Mouse (Mus musculus) cerebellum, adult 9-11 months (tissue): Measurements from ENCODE around the gene Uckl1.

Experiments
- DNase-seq: peaks from one replicate; pipeline ENCODE4 v3.0.0; 2022

The Uckl1 gene

DNA sequence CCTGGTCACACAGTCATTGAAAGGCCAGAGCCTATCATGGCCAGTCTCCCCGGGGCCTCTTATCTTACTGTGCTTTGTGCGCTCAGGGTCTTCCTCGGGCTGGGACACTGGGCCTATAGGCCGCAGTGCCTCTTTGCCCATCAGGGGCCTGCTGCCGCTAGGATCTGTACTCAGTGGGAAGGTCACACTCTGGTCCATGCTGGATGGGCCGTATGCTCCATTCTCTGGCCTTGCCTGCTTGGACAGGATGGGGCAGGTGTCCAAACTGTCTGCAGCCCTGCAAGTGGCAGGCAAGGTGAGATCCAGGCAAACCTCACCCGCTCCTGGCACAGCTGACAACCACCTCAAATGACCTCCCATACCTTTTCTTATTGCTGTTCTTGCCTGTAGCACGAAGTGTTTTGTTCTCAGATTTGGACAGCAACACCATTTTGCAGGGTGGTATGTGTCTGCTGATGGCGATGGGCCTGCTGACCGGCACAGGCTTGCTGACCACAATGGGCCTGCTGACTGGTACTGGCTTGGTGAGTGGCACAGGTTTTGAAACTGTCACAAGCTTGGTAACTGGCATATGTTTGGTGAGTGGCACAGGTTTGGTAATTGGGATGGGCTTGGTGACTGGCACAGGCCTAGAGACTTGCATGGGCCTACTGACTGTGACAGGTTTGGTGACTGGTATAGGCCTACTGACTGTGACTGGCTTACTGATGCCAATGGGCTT is 4.5 kb upstream of the Uckl1 start:
- DNase-seq, result peak; percentile 59

DNA sequence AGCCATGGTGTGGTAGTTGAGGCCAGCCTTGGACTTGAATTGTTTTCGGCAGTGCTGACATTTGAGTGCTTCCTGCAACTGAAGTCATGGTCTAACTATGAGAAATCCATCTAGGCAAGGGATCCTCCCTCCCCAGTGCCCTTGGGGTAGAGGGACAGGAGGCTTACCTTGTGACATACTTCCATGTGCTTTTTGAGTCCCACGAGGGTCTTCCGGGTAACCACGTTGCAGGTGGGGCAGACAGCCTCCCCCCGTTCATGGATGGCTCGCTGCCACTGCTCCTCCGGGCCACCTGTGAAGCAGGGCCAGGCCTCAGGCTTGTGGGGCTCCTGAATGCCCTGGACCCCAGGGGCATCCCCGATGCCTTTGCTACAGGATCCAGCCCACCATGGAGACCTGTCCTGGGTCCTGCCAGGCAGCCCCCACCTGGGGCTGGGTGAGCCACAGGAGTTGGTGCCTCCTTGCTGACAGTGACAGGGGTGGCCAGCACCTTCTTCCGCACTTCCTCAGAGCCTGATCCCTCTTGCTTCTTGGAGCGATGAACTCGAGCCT is 3.6 kb upstream of the Uckl1 start:
- DNase-seq, result no peak

DNA sequence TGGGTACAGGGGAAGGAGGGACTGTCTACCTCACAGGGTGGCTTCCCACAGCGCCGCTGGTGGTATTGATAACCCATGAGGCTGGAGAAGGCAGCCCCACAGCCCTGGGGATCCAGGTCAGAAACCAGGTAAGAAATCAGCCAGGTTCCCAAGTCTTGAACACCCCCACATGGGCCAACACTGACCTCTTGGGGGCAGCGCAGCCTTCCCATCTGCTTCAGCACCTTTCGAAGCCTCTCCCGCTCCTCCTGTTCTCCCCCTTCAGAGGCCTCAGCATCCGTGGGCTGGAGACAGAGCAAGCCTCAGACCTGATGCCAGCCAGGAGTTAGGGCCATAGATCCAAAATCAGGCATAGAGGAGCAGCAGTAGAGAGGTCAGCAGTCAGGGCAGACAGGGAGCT is 3.1 kb upstream of the Uckl1 start:
- DNase-seq, result no peak

DNA sequence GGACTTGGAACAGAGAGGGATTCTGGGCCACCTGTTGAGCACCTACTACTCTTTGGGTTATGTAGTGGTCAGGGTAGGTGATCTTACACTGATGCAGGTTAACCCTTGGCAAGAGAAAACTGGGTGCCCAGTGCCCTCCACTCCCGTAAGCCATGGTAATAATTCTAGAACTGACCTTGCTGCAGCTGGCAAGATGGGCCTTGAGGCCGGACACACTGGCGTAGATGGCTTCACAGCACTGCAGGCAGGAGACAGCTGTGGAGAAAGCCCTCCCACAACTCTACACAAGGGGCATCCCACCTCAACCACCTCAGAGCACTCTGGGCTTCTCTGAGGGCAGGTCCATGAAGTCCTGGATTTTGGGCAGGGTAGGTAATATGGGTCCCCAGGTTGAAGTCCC is 1.4 kb upstream of the Uckl1 start:
- no peak for DNase-seq

DNA sequence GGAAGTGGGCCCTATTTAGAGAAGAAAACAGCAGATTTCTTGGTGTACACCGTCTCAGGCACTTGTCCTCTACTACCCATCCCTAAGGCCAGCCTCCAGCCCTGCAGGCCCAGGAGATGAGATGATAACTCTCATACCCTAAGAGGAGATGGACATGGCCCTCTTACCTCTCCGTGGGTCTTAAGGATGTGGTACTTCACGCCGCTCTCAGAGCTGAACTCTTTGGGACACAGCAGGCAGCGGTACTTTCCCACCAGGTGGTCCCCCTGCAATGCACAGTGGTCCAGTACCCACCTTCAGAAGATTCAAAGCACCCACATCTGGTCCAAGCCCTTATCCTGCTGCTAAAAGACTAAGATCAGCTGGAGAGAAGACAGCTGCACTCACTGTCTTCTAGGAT is 814 bp upstream of the Uckl1 start:
- DNase-seq, result no peak

DNA sequence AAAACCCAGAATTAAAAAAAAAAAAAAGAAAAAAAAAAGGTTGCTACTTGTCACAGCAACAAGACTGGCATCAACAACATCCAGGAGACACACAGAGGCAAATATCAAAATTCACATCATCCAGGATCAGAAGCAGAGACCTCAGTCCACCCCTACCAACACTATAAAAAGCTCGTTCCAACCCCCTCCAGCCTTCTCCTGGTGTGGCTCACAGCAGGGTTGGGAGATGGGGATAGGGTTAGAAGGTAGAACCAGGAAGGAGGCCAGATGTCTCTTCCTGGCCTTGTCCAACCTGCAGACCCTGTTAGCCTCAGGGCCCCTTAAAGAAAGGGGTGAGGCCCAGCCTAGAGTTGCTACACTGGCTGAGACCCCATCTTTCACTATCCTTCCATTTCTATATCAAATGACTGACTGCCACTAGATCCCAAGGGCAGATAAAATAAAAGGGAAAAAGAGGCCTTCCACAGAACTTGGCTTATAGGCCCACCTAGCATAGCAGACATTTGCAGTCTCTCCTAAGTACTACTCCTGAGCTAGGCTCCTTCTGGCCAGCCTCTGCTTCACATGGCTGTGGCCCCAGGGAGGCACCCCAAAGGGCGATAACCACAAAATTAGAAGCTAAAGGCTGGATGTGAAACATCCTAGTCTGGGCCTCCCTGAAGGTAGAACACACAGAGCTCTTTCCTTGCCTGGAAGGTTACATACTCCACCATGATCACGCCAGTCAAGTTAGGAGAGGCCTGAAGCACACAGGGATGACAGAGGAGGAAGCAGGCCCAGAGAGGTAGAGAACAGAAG is 1.0 kb downstream of the Uckl1 start:
- no peak for DNase-seq

DNA sequence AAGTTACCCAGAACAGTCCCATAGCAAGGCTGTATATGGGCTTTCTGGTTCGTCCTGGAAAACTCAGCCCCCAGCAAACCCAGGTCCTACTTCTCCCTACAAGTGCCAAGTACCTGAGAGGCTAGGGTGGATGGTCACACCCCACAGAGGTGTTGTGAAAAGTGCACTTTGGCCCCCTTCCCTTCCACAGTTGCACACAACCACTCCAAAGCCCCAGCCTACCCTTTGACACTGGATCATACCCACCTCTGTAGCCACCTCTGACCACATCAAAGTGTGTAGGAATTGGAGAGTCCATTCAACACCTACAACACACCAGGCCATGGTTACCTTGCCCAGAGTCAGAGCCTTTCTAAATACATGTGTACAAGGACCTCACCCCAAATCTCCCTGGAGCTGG is 1.8 kb downstream of the Uckl1 start:
- no peak for DNase-seq

DNA sequence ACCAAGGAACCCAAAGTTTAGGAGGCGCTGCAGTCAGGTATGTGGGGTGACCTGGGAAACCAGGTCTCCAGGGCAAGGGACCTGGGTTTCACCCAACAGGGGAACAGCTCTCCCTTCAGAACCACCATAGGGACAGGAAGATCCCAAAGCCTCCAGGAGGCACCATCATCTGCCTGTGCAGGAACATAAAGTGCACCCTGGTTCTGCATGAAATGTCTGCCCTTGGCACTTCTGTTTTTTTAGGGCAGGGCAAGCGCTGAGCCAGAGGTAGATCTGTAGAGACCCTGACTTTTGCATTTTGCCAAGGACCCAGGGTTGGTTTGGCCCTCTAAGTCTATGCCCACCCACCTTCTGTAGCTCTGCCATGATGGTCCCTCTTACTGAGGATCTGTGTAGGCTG is 2.3 kb downstream of the Uckl1 start:
- DNase-seq, result peak; percentile 61

DNA sequence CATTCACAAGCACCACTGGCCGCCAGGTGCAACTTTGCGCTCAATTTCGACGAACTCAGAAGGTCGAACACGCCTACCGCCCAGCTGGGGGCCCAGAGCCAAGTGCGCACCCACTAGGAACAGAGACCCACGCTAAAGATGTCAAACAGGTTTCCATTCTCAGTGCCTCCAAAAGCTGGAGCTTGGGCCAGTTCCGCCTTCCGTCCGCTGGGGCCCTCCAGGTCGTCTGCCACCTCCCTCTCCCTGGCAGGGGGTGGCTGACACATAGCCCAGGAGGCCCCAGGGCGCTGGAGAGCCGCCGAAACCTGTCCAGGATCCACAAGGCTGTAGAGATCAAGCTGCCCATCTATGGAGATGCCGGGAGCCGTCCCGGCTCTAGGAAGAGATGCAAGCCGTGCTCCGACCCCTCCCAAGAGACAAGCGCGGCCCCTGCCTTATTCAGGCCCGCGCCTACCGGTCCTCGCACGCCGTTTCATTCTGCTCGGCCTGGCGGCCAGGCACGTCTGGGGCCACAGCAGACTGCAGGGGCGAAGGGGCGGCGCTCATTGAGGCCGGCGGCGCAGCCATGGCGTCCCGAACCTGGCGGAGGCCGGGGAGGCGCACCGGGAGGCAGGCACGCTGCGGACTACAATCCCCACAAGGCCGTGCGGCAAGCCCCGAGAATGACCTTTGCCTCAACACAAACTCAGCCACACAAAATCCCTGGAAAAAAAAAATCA is 3.1 kb downstream of the Uckl1 start:
- peak; percentile 89 for DNase-seq

DNA sequence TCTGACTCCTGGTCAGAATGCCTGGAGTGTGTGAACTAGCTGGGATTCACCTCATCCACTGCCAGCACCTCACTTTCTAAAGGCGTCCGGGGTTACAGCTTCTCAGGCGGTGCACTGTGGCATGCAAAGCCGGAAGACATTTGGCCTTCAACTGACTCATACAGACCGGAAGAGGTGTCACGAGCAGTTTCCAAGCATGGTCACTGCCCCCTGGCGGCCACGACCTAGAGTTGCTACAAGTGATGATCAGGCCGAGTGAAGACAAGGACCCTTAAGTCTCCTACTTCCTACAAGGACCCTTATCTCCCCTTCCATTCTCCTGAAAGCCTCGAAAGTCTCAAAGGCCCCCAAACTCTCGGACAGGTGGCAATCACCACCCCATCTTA is 3.7 kb downstream of the Uckl1 start:
- peak; percentile 89 for DNase-seq

DNA sequence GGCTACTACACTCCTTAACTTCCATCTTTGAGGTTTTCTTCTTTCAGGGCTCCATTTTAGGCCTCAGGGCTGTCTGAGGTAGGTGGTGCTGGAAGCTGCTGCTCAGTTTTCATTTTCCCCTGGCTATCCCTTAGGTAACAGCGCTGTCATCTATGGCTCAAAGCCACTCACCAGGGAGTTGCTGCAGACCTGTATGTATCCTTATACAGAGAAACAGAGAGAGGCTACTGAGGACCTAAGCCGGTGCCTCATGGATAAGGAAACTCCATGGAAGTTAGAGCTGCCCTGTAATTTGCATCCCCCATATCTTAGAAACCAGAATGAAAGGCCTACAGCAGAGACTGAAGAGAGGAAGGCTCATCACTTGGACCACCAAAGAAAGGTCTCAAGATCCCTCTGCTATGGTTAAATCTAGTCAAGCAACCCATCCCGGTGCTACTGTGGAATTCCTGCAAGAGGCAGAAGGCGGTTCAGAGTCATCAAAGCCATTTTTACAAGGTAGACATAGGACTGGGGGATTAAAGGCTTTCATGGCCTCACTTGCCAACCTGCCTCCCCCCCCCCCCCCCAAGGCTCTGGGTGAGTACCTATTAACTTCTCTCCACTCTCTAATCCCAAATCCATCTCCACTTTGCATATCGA is 4.4 kb downstream of the Uckl1 start:
- DNase-seq, result no peak

DNA sequence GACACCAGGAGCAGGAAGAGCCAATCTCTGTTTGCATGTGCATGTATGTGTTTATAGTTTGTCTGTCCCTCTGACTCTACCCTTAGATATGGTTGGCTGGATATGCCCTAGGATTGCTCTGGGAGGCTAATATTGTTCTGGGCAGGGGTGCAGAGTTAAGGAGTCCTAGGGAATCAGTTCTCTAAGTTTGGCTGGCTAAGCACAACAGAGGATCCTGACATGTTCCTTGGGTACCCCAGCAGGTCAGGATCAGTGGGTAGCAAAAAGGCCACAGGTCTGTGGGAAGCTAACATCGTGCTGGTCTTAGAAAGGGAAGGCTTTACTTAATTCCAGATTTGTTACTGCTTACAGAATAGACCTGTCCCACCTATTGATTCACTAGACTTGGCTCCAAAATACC is 5.0 kb downstream of the Uckl1 start:
- DNase-seq, result no peak

DNA sequence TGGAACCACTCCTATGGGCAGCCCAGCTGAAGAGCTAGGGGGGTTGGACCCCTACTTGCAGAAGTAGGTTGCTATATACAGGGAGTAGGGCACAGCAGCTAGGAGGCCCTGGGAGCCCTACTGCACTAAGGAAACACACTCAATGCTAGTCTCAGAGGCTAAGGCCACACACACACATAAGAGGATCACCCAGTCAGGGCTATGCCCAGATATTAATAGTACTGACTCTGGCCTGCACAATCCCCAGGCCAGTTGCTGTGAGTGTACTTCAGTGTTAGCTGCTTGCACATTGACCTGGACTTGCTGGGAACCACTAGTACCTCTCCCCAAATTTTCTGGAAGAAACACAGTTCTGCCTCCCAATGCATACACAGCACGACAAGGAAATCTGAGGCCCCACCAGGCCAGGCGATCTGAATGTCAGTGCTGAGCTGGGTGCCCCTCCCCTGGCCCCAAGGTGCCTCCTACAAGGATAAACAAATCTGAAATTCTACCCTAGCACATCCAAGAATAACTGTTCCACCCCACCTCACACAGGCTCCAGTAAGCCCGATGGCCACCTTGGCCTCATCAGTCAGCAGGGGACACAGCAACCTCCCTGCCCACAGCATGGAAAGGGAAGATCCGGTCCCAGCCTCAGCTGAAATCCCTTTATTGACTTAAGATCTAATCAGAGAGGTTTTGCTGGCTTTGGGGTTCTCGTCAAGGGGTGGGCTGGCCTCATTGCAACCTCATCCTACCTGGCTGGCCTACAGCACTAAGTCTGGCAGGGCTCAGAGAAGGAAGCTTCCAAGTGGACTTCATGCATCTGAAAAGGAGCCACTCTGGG is 5.7 kb downstream of the Uckl1 start:
- DNase-seq, result peak; percentile 48

DNA sequence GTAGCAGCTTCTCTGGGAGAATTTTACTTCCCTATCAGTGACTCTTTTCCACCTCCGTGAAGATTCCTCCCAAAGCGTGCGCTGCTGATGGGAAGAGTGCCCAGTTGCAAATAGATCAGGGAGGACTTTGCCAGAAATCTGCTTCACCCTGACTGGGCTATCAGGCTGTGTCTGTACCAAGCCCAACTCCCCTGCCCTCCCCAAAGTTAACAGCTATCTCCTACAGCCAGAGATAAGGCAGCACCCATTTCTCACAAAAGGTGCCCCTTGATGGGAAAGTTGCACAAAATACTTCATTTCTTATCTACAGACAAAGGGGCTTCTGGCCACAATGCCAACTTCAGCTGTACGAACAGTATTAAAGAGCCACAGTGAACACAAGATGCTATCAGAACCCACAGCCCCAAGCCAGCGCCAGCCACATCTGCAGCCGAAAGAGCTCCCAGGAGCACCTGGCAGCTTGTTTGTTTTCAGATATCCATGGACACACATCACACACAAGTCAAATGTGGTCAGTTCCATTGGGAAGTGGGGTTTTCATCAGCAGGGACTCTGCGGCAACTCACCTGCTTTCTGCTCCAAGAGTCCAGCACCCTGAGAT is 6.6 kb downstream of the Uckl1 start:
- peak; percentile 81 for DNase-seq

DNA sequence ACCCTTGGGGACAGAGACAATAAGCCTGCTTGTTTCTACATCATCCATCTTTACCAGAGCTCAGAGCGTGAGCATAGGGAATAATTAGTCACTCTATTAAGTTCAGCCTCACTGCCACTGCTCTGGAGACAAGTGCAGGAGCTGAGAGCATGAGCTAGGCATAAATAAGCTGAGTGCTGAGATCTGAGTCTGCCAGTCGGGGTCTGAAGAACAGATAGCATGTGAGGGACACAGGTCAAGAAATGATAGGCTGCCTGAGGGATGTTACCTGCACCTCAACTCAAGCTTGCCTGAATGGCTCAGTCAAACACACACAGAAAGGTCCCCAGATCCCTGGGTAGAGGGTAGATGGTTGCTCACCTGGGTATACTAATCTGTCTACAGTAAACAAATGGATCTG is 7.6 kb downstream of the Uckl1 start:
- no peak for DNase-seq

DNA sequence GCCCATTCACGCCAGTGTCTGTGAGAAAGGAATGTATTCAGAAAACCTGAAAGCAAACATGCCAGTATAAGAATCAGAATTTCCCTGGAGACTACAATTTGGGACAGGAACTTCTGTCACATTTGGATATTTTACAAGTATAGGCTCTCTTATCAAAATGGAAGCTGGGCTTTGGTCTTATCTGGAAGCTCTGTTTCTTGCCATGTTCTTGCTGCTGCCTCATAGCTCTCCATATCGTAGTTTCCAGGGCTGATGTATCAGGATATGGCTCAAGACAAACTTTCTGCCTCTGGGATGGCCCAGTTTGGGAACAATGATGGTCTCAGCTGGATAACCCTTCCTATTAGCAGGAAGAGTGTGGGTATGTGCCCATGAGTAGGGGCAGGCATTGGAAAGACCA is 8.1 kb downstream of the Uckl1 start:
- no peak for DNase-seq

DNA sequence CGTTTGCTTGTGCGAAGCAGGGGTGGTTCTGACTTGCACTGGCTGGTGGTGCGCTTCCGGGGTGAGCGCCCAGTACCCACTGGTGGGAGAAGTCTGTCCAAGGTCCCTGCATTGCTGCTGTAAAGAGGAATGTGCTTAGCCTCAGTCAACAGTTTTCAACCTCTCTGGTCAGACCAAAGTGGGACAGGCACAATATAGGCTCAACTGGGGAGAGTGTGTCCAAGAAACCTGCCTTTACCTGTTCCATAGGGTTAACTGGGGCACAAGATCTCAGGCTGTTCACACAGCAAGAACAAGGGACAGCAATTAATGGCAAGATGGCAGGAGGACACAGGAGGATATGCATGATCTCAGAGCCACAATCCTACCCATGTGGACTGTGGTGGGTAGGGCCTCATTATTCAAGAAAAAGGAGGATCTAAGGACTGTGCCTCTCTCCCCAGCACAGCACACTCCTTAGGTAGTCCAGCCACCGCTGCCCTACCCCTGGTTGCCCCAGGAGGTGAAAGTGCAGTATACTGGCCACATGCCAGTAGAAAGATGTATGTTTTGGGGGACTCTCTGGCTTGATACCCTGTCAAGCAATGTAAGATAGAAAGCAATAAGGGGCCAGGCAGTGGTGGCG is 9.7 kb downstream of the Uckl1 start:
- peak; percentile 38 for DNase-seq

DNA sequence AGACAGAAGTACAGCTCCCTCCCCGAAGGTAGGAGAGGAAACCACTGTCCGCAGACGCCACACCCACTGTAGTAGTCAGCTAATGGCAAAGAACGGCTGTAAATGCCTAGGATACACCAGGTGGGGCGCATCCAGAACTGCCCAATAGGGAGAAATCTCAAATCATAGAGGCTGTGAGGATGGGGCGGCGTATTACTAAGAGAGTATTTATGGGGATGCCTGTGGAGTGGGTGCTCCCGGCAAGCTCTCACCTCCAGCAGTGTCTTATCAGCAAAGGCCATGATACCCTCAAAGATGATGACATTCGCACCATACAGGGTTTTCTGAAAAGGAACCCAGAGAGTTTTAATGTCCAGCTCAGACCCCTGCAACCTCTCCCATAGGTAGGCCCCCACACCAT is 10.7 kb downstream of the Uckl1 start:
- peak; percentile 36 for DNase-seq

DNA sequence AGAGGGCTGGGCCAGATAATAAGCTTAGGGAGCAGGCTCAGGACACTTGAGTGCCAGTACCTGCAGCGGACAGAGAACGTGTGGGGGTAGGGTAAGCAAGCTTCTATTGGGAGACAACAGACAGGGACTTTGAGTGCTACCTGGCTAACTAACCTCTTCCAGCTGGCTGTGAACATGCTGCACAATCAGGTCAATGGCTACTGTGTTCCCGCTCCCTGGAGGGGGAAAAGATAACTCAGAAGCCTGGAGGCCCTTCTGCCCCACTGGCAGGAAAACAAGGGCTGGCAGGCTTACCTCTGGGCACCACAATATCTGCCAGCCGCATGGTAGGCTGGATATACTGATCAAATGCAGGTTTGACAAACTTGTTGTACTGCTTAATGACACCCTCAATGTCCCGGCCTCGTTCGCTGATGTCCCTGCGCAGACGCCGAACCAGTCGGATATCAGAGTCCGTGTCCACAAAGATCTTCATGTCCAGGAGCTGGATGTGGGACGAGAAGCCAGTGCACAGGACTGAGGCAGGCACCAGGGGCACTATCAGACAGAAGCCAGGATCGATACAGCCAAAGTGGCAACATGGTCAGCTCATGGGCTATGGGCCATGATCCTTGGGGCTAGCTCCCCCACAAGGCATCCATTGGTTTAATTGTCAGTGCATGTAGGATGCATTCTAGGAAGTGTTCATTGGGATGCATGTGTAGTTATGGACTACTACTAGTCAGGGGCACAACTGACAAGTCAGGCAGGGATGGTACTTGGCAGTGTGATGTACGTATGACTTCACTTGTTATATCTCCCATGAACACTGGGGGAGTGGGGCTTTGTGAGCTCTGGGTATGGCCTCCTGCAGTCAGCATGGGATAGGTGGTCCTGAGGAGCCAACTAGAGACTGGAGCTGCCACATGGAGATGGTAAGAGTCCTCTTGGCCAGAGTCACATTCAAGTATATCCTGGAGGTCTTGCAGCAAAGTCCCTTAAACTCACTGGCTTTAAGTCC is 11.5 kb downstream of the Uckl1 start:
- peak; percentile 88 for DNase-seq
